Mouse (Mus musculus): ENCODE measurements around the gene Hoxd8.

The Hoxd8 gene

DNA sequence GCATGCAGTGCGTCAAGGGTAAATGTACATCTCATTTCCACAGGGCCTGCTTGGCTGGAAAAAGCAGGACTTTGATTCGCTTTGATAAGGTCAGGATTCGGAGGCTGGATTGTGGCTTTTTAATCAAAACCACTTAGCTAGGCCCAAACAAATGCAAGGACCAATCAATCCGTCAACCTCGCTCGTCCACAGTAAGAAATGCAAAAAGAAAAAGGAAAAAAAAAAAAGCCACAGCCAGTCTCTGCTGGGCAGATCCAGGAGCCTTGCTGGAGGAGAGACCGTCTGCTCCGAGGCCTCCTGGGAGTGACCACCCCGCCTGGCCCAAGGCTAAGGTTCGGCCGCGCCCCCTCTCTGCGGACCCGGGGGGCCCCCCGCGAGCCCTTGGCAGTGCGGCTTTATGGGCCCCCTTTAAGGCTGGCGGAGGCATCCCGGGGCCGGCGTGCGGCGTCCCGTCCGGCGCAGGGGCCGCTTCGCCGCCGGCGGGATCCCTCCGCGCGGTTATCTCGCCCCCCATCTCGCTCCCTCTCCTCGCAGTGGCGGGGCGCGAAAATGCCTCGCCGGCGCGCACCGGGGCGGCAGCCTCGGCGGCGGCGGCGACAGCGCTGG lies at the start of gene Hoxd8:
Hoxd8 (plus strand) TSS at position 223 of the 606 bp plus-strand sequence.
- DNase-seq: no peak

DNA sequence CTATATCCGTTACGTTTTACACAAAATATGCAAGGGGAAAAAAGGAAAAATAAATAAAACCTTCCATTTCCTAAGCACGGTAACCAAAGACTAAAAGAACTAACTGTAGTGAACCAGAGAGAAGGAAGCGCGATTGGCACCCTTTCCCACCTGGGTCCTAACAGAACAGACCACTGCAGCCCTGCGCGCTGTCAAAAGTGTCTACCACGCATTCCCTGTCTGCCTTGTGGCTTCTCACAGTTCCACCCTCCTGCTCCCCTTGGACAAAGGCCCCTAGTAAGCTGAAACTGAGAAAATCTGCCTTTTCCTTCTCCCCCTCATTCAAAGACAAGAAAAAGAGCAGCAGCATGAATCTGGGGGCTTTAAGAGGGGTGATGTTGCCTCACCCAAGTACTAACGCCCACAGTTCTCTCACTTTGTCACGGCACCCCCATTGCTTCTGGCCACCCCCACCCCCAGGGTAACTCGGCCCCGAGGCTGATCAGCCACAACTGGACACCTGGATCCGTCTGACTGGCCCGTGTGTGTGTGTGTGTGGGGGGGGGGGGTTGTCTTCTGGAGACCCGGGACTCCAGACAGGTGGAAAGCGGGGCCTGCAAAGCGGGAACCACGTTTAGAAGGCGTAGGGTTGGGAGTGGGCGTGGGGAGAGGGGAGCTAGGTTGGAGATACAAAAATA lies 49.5 kb upstream of the Hoxd8 start:
- DNase-seq: no peak

GRCm38 (mm10) chr2:74655420-74655781 lies 49.0 kb upstream of the Hoxd8 start:
- DNase-seq: no peak

- DNase-seq: no peak
These were observed 48.4 kb upstream of the Hoxd8 start for GRCm38 (mm10) chr2:74655821-74656631.

DNA sequence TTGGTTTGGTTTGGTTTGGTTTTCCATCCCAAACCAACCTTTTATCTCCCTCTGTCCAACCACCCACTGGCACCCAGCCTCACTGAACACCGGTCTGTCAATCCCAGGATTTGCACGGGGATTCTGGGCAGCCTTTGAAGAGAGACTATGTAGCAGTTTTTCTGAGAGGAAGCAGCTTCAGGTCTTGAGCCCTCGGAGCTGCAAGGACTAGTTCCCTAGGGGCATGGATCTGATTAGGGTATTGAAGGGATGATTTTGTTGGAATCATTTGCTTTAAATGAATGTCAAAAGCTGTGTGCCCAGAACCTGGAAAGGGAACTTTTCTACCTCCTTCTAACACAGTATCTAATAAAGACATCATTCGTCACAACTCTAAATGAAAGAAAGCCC lies 47.8 kb upstream of the Hoxd8 start:
- DNase-seq: no peak

- DNase-seq: no peak
These were observed 47.0 kb upstream of the Hoxd8 start for GRCm38 (mm10) chr2:74657251-74658023.

- no peak for DNase-seq
These were observed 46.3 kb upstream of the Hoxd8 start for GRCm38 (mm10) chr2:74658024-74658666.

DNA sequence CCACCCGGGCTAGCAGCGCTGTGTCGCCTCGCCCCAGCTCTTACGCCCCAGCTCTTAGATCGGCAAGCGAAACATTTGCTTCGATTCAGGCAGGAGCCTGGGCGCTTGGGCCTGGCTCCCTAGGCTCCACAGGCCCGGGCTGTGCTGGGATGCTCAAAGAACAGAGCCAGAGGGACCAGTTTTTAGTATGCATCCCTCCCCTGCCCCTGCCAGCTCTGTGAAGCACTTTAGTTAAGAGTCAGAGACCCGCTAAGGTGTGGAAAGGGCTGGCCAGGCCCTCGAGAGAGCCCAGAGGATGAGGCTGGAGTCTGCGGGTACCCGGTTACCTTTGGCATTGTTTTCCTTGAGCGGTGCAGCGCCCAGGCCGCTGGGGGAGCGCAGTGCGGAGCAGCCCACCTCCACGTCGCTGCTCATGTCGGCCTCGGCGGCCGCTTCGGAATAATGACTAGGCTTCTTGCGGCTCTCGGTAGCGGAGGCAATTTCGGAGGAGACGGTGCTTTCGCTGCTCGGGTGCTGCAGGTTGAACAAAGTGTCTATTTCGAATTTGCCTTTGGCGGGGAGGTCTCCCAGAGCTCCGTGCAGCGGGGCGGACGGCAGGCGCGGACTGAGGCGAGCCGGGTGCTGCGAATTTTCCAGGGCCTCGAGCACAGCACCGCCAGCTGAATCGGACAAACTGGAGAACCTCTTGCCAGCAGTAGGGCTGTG lies 45.6 kb upstream of the Hoxd8 start:
- DNase-seq: no peak

DNA sequence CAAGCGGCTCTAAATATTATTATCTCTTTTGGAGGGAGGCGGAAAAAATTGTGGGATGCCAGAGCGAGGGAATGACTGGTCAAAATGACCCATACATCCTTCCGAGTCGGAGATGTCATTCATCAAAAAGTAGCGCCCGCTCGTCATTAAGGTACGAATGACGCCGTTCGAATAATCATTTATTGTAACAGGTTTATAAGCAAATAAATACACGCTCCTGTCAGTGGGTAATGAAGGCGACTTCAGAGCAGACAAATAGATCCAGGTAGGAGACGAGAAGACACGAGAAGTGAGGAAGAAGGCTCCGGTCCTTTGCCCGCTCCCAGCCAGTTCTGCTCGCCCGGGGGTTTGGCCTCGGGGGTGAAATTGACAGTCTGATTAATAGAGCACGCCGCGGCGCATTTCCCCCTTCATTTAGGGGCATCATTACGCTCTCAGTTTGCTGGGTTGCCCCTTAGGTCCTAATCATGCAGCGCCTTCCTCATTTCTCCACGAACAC lies 44.9 kb upstream of the Hoxd8 start, which contains the start of gene Evx2:
Evx2 (minus strand) TSS at position 51 of the 499 bp plus-strand sequence.
- no peak for DNase-seq

- no peak for DNase-seq
These were observed 43.7 kb upstream of the Hoxd8 start for GRCm38 (mm10) chr2:74660421-74661375.

GRCm38 (mm10) chr2:74661685-74662084 lies 42.7 kb upstream of the Hoxd8 start:
- DNase-seq: no peak

GRCm38 (mm10) chr2:74663291-74663925 lies 41.0 kb upstream of the Hoxd8 start:
- DNase-seq: no peak

DNA sequence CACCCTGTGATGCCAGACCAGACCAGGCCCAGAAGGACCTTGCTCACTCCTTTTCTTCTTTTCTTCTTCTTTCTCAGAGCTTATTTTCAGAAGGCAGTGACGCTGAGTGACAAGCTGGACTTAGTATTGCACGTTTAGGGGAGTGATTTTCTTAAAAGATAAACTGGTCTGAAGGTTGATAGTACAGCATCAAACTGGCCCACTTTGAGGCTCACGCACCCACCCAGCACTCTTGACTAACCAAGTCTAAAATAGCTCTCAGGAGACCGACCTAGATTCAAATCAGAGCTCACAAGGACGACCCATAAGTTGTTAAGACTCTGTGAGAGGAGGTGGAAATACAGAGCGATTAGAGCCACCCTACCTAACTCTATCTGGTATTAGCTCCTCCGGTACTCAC lies 38.0 kb upstream of the Hoxd8 start:
- no peak for DNase-seq

DNA sequence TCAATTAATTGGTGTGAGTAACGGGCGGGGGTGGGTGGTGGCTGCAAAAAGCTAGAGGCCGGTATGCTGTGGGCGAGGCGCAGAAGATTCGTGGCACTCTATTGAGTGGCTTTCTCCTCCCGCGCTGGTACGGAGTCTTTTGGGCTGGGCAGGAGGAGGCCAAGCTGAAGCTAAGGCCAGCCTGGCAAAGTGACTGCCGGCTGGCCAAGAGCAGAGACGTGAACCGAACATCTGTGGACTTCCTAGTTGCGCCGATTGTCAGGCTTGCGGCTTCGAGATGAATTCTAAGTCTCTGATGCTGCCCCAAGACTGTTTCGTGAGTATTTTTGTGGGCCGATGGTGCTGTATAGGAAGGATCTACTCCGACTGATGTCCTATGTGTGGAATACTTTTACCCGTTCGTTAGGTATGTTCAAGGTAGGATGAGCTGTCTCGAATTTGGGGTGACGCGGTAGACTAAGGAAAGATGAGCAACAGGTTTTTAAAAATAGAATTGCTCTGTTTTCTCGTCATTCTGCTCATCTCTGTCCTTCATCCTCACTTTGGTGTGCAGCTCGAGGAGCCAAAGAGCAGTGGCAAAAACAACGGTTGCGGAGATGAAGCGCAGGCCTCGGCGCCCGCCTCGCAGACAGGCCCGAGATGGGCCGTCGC lies 37.1 kb upstream of the Hoxd8 start:
- no peak for DNase-seq

- no peak for DNase-seq
These were observed 36.5 kb upstream of the Hoxd8 start, which contains the start of gene Hoxd13 for GRCm38 (mm10) chr2:74667842-74668357. Hoxd13 (plus strand) TSS chr2:74668310.

DNA sequence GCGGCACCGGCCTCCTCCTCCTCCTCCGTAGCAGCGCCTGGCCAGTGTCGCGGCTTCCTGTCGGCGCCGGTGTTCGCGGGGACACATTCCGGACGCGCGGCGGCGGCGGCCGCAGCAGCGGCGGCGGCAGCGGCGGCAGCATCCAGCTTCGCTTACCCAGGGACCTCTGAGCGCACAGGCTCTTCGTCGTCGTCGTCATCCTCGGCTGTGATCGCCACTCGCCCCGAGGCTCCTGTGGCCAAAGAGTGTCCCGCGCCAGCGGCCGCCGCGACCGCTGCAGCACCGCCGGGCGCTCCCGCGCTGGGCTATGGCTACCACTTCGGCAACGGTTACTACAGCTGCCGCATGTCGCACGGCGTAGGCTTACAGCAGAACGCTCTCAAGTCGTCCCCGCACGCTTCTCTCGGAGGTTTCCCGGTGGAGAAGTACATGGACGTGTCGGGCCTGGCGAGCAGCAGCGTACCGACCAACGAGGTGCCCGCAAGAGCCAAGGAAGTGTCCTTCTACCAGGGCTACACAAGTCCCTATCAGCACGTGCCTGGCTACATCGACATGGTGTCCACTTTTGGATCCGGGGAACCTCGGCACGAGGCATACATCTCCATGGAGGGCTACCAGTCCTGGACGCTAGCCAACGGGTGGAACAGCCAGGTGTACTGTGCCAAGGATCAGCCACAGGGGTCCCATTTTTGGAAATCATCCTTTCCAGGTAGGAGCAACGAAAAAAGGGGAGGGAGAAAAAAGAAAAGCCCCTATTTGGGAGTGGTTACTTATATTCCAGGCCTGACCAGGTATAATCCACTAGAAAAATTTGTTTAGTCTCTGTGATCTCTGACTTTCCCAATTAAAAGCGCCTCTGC lies 35.8 kb upstream of the Hoxd8 start:
- no peak for DNase-seq

DNA sequence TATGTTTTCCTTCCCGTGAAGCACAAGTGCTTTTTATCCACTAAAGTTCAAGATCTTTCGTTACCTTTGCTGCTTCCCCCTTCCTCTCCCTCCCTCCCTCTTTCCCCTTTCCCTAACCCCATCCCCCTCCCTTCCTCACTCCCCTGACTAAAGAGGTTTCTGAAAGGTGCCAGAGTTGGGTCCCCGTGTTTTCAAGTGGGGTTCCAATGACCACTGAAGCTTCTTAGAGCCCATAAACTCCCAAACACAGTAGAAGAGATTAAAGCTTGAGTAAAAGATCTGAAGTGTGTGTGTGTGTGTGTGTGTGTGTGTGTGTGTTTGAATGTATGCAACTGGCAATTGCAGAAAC lies 35.2 kb upstream of the Hoxd8 start:
- DNase-seq: no peak

- DNase-seq: no peak
These were observed 34.7 kb upstream of the Hoxd8 start for GRCm38 (mm10) chr2:74669650-74670235.
